Mouse (Mus musculus) heart, adult 9 months (tissue): ENCODE measurements around the gene Hivep3.

Experiments
- DNase-seq, 2 experiments: peaks; one replicate each; pipeline ENCODE4 v3.0.0; 2022; ENCODE audit warnings: low spot score in 2 of 2

The Hivep3 gene

DNA sequence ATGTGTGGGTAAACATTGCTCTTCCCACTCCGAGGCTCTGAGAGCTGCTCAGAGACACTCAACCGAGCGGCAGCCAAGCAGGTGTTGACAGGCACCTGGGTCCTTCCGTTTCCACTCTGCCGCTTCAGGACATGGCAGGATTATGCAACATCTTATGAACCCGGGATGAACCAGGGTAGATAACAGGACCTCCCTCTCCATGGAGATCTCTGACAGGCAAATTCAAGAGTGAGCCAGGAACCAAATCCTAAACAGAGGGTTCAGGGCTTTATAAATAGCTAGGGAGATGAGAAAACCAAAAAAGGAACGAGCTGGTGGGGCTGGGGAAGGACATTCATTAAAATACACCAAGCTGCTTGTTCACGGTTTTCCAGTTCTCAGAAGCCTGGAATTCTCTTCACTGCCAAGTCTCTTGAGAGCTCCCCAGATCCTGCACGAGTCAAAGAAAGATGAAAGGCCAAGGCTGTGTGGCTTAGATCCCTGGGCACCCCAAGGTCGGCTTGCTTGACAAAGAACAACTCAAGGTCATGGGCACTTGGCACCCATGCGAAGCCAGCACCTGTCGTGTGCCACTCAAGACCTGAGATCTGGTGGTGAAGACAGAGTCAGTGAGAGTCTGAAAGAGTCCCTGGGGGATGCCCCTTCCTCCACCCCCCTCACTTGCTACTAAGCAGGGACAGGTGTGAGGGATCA, 215.5 kb downstream of the Hivep3 start:
- DNase-seq: peak; percentile 52 to 63

DNA sequence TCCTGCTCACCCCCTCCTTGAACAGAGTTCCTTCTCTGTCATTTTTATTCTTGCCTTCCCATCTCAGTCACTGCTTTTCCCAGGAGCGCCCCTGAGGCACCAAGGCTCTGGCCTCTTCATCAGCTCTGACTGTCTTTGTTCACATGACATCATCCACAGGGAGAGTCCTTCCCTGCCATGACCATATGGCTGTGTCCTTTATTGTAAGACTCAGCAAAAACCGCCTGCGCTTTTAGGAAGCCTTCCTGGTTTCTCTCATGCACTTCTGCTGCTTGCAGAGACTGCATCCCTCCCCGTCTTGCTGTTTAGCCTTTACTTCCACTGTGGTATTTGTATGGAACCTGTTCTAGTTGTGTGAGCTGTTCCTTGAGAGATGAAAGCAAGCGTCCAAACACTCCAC, 216.6 kb downstream of the Hivep3 start:
- DNase-seq: no peak

DNA sequence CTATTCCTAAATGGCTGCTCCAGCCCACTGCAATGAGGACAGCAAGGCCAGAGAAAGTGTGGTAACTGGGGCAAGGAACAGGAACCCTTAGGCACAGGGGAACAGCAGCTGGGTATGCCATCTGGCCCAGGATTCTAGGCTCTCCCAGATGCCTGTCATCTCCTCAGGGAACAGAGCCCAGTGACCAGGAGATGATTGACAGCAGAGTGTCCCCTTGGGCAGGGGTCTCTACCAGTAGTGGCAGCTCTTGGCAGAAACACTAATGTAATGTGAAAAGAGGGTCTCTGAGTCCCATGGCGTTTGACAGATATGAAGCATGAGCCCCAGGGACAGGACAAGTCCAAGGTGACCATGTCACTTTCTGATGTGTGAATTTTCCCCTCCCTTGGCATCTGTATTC, 217.5 kb downstream of the Hivep3 start:
- DNase-seq: no peak

DNA sequence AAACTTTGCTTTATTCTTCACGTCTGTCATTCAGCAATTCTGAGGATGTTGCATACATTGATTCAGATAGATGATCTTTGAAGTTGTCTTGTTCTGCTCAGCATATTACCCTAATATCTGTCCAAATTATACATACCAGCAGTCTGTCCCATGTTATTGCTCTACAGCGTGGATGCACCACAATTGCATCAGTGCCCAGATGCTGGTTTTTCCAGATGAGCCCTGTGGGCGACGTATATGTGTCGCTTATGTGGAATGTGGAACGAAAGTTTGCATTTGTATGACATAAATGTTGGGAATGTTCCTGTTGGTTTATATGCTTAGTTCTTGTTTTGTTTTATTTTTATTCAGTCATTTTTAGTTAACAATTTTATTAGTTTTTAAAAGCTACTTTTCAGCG, 221.4 kb downstream of the Hivep3 start:
- no peak for DNase-seq

DNA sequence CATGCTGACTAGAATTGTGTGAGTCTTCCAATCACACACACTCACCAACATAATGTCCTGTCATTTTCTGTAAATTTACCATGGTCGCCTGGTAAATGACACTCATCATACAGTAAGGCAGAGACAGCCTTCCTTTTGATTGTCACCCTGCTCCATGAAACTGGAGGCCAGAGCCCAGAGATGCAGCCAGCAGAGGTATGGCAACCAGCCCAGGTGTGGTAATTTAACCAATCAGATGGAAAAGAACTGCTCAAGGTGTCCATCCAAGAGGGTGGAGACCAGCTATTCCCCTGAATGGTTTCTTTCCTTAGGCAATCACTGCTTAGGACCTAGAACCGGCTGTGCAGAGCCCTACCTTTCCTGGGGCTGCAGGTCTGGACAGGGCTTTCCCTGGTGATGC, 224.4 kb downstream of the Hivep3 start:
- no peak for DNase-seq

DNA sequence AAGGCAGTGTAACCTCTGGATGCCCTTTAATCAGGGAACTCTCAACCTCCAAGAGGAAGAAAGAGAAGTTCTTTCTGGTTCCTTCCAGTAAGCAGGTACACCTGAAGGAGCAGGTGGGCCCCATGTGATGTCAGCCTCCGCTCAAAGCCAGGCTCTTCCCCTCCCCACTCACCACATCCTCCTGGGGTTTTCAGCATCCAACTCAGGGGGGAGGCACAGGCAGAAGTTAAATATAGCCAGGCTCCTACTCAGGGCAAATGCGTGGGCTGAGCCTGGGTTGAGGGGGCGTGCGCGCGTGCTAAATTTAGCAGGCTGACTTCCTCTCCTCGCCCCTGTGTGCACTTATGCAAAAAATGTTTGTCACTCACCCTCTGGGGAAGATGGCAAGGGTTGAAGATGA, 225.7 kb downstream of the Hivep3 start:
- DNase-seq: peak; percentile 54 to 62

DNA sequence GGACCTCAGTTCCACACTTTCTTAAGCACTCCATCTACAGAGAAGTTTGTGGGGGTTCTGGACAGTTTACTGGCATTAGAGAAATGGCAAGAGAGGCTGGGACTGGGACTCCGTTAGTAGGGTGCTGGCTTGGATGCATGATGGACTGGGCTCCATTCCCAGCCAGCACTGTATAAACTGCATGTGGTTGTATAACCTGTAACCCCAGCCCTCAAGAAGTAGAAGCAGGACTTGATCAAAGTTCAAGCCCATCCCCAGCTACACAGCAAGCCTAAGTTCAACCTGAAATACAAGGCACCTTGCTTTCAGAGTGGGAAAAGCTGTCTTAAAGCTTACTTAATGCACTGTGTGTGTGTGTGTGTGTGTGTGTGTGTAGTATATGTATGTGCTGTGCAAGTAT, 226.3 kb downstream of the Hivep3 start:
- no peak for DNase-seq

DNA sequence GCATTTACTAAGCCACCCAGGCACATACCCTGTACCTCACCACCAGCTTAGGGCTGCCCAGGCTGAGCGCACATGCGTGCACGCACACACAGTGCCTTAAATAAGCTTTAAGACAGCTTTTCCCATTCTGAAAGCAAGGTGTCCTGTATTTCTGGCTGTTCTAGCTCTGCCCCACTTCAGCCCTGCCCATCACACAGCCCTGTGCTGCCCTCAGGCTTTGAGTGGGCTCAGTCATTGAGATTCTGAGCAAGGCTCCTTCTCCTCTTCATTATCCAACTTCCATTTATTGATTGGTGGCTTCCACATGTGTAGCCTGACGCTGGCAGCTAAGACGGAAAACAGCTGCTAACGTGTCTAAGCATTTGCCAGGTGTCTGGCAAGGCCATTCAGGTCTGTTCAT, 226.9 kb downstream of the Hivep3 start:
- no peak for DNase-seq

DNA sequence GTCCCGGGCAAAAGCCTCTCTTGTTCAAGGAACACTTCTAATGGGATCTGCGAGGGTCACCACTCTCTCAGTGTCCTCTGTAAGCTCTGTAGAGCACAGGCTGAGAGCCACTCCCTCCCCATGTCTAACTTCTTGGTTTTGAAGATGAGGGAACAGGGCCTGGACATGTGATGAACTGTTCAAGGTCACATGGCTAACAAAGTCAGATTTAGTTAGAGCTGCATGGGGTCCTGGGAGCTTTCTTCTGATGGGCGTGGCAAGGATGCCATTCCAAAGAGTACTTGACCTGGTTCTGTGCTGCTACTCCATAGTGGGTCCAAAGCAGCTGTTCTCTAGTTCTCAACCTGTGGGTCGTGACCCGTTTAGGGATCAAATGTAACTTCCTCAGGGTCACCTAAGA, 227.6 kb downstream of the Hivep3 start:
- no peak for DNase-seq

DNA sequence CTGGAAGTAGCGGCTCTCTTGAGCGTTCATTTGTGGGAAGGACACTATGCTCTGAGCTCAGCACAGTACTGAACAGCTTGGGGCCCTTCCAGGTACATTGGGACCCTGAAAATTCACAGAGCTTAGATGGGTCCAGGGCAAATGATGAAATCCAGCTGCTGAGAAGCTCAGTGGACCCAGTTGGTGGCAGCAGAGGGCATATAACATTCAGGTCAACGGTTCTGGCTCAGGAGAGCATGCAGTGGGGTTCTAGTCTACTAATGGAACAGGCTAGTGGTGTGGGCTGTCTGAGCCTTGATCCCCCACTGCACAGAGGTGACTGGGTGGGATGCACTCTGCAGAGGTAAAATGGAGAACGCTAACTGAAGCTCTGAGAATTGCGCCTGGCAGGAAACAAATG, 228.5 kb downstream of the Hivep3 start:
- no peak for DNase-seq

DNA sequence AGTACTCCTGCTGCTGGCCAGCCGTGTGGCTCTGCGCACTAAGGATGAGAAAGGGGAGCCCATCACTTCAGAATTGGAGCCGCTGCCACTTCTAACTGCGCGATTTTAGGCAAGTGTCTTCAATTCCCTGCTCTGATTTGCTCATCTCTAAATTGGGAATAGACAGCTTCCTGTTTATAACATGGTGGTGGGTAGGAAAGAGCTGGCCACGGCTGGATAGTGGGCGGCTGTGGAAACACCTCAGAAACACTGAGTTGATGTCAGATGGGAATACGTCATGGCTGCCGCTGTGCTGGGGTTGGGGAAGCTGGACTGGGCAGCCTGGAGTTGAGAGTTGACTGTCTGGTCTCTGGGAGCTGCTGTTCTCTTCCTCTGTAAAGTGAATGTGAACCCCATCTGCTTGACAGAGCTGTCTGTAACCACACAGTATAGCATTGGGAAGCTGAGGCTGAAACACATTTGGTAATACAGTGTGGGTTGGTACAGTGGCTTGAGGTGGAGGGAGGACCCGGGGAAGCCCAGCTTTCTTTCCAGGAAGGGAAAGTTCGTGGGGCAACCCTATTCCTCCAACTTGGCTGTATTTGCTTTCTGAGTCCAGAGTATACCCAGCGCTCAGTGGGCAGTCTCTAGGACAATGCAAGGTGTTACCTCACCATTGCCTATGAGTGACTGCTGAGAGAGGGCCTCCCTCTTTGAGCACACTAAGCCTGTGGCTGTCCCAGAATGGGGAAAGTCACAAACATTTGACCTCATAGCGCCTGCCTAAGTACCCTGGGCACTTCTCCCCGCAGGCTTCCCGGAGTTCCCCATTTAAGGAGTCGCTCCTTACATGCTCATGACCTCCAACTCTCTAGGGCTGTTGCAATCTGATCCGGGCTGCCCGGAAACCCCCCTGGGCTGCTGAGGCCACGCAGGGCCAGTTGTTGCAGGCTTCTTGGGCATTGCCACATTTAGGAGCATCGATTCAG, 232.8 kb downstream of the Hivep3 start:
- peak; percentile 63 for DNase-seq

DNA sequence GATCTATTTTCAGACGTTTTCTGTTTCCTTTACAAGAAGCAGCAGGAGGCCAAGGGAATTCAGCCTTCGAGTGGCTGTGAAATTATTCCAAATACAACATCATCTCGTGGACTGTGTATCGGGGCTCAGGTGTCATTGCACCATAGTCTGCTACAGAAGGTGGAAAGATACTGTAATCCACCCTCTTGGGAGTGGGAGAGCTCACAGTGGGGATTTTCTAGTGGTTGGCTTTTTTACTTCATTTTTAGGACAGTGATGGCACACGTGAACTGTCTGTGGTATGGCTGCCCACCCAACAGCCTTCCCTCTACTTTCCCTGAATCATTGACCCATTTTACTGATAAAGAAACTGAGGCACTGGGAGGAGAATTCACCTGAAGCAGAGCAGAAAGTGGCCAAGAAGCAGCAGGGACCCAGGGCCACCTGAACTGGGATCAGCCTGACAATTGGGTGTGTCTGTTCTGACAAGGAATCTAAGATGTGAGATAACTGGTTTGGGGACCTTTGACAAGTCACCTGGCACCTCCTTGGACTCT, 233.6 kb downstream of the Hivep3 start:
- DNase-seq: no peak

DNA sequence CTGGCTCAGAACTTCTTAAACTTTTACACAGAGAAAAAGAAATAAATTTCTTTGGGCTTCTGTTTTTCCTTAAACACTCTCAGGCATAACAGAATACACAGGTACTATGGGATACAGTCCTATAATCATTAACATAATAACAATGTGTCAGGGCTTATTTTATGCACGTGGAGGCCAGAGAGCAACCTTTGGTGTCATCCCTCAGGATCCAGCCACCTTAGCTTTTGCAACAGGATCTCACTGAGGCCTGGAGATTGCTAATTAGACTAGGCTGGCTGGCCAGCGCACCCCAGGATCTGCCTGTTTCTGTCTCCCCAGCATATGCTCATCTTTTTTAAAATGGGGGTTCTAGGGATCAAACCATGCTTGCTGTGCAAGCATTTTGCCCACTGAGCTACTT, 234.1 kb downstream of the Hivep3 start:
- DNase-seq: no peak

DNA sequence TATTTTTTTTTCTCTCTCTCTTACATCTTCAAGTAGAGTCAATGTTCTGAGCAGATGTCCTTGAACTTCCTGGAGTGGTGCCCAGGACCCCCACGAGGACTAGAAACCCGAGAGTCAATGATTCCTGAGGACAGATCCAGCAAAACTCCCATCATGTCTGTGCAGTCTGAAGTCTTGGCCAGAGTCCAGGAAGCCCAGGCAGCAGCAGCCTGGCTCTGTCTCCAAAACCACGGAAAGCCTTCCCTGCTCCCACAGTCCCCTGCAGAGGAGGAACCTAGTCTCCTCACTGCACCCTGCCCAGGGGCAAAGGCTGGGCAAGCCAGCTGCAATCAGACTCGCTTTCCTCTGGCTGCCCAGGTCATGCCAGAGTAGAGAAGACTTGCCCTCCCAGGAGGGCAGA, 234.5 kb downstream of the Hivep3 start:
- DNase-seq: no peak

DNA sequence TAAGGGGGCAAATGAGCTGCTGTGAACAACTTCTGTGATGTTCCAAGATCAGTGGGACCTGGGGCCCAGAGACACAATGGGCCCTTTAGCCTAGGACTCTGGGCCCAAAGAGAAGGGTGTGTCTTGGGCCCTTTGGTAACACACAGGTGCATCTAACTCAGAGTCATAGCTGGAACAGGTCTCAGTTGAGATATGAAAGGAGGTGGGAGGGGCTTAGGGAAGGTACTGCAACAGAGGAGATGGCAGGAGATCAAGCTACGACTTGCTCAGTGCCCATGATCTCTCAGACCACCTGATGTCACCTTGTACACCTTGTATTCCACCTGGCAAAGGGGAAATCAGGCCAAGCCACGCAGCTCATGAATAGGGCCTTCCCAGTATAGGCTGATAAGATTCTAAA, 235.3 kb downstream of the Hivep3 start:
- DNase-seq: no peak

DNA sequence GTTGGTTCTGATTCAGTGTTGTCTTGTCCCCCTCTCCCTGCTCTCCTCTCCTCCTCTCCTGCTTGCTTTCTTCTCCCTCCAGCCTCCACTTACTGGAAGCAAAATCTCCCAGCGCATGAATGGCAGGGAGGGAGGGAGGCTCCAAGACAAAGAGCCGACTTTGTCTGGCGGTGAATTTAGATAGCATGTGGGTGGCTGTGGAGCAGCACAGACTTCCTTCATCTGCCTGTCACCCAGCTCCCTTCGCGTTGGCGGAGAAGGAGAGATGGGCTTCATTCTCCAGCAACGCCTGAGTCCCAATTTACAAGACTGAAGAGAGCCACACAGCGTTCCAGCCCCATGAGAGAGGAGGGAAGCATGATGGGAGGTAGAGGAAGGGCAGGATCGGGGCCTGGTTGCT, 236.6 kb downstream of the Hivep3 start:
- no peak for DNase-seq

DNA sequence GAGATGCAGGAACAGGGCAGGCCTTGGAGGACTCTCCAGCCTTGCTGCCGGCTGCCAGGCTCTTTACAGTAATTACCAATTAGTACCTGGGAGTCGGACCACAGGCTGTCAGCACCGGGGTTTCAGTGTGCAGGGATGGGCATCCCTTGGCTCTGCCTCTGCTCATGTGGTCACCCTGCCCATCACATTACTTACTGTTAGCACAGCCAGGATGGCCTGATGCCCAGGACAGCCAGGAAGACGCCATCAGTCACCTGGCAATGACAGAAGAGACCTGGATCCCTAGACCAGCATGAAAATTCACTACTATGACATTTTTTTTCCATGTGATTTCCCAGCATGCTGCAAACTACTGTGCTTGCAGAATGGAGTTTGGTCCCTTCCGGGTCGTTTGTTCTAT, 238.8 kb downstream of the Hivep3 start:
- no peak for DNase-seq

DNA sequence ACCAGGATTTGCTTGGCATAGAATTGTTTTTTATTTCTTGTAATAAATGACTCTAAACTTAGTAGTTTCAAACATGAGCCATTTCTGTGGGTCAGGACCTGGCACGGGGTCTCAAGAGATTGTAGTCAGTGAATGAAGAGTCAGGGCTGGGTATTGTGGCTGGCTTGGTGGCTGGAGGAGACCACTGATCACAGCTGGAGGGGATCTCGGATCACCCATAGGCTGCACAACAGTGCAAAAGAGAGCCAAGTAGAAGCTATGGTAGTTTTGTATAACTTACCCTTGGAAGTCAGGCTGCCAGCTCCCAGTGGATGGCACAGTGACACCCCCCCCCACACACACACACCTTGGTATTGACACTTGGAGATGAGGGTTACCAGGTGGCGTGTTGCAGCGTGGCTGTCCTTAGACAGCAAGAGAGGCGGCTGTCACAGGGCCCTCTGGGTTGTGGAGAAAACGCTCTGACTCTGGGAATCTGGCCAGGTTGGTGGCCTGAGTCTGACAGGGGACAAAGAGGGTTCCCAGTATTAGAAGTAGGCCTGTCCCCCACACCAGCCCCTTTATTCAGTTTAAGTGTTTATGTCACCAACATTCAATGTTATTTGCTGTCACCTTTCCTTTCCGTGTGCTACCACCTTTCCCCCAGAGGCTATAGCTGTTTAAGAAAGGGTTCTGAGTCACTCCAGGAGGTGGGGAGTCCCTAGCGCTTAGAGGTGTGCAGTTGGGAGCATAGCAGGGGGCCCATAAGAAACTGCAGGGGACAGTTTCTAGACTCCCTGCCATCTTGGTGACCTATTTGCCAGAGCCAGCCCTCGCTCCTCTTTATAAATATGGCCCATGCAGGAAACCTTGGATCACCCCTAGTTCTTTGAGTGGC, 240.4 kb downstream of the Hivep3 start:
- no peak for DNase-seq

DNA sequence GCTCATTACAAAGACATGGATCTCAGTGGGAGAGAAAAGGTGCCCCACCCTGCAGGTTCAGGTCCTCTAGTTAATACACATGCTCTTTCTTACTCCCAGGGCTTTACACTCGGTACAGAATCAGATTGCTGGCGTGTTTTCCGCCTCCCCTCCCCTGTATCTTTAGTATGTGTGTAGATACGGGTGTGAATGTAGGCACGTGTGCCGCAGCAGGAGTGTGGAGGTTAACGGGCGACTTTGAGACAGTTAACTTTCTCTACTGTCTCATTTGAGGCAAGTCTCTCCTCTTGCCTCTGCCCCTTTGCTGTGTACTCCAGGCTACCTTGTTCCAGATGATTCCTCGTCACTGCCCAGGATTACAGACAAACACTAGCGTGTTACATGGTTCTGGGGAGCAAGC, 241.7 kb downstream of the Hivep3 start:
- no peak for DNase-seq

DNA sequence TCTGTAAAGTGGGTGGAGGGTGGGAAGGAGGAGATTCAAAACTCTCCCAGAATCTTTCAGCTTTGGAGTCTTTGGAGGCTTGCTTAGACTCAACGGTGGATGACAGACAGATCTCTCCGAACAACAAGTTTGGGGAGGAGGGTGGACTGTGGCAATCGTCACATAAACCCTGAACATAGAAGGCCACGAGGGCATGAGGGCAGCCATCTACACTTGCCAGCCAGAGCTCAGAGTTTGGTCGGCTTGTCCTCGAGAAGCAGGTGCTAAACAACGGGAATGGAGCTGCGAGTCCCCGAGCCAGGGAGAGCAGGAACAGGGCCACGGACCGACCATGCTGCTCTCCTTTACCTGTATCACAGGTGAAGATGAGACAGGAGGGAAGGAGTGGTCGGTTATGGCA, 242.2 kb downstream of the Hivep3 start:
- no peak for DNase-seq

DNA sequence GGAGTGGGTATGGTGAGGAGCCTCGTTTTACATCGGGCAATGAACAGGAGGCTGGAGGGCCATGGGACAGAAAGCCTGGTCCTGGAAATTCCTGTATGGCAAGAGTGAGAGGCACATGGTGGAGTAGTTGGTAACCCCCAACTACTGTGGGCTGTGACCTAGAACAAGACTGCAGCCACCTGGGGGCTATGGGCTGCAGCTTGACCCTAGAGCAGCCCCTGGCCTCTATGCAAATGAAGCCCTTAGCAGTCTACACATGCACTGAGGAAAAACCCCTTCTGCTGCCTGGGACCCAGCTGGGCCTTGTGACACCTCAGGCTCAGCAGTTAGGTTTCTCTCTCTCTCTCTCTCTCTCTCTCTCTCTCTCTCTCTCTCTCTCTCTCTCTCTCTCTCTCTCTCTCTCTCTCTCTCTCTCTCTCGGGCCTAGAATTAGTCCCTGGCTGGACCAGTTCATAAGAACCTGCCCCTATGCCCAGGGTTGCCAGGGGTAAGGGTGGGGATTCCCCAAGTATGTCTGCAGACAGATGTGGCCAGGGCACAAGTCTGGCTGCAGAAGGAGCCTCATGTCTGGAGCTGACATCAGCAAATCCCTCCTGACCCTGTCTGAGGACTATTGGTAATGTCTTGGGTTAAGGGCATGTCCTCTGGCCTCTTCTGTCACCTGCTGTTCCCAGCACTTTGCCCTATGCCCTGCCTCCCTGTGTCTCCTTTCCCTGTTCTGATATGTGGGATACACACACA, 243.0 kb downstream of the Hivep3 start:
- no peak for DNase-seq
